In the genomic region with DNA sequence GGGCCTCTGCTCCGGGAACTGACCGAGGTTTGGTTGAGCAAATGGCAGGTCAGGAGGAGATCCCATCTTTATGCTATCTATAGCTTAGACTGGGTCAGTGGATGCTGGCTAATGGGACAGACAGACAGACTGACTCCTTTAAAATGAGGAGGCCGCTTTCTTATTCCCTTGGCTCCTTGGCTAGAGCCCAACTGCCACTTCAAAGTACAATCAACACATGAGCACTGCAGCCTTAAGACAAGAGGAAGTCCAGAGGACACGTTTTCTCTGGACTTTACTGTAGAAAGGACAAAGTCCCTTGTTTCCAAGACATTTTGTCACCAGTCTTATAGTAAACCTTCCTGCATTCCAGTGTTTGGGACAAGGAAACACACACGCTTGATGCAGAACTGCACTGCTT, we compare ENCODE assay signal across 24 mouse cellular contexts. TPM values are rescaled to one million over a fixed set of nuclear protein-coding genes. Genes with fewer than 3 reads are reported as not detected.
"Had no signal": no experiment of that assay in that cellular context is flagged by ENCODE, and none has a peak within 500 bp of the region (broad histone marks: within the 10 kb centered on the region; RNA-seq: fewer than 3 reads in every experiment).

No protein-coding gene starts in this region.

- ATAC-seq: liver, postnatal 0 days; lung, postnatal 0 days; midbrain, embryonic 15.5 days had no signal

- H3K4me2 ChIP-seq: limb, embryonic 12.5 days; limb, embryonic 15.5 days; liver, embryonic 11.5 days; lung, embryonic 14.5 days; midbrain, embryonic 12.5 days; midbrain, embryonic 15.5 days; neural tube, embryonic 12.5 days; neural tube, embryonic 15.5 days had no signal

- H3K9me3 ChIP-seq: limb, embryonic 12.5 days; limb, embryonic 15.5 days; midbrain, embryonic 12.5 days; midbrain, embryonic 15.5 days; neural tube, embryonic 12.5 days; neural tube, embryonic 15.5 days had no signal

- H3K27ac ChIP-seq: layer of hippocampus, adult 2 months; limb, embryonic 12.5 days; limb, embryonic 15.5 days; liver, embryonic 14.5 days; macrophage; midbrain, embryonic 12.5 days; midbrain, embryonic 15.5 days; neural tube, embryonic 12.5 days; neural tube, embryonic 15.5 days had no signal

- H3K4me1 ChIP-seq: limb, embryonic 12.5 days; limb, embryonic 15.5 days; midbrain, embryonic 12.5 days; midbrain, embryonic 15.5 days; neural tube, embryonic 12.5 days; neural tube, embryonic 15.5 days had no signal

- H3K9ac ChIP-seq: limb, embryonic 12.5 days; limb, embryonic 15.5 days; liver, embryonic 14.5 days; liver, postnatal 0 days; lung, embryonic 14.5 days; midbrain, embryonic 12.5 days; midbrain, embryonic 15.5 days; neural tube, embryonic 12.5 days; neural tube, embryonic 15.5 days had no signal

- H3K27me3 ChIP-seq: limb, embryonic 12.5 days; limb, embryonic 15.5 days; midbrain, embryonic 12.5 days; midbrain, embryonic 15.5 days; neural tube, embryonic 12.5 days; neural tube, embryonic 15.5 days had no signal

- DNase-seq: kidney, adult 8-10 months; kidney, postnatal 10 days; layer of hippocampus, adult 9-11 months; left cerebral cortex, postnatal 4 days; liver, postnatal 0 days; lung, embryonic 14.5 days; retina, postnatal 1 day; right cerebral cortex, postnatal 25 days; thymus, adult 18-20 months; thymus, postnatal 14 days; thymus, postnatal 4 days had no signal

- H3K4me3 ChIP-seq: layer of hippocampus, adult 2 months; limb, embryonic 12.5 days; limb, embryonic 15.5 days; midbrain, embryonic 12.5 days; midbrain, embryonic 15.5 days; neural tube, embryonic 12.5 days; neural tube, embryonic 15.5 days had no signal

RNA-seq across cellular contexts. Expression of gene Treml1, which starts 31.7 kb away (rescaled TPM):
- total RNA-seq: layer of hippocampus, adult 2 months; layer of hippocampus, postnatal 25 days; left cerebral cortex, postnatal 4 days had no signal
- polyA plus RNA-seq: large intestine, adult 2 months had no signal

RNA-seq across cellular contexts. Expression of gene Apobec2, which starts 41.3 kb away (rescaled TPM):
- polyA plus RNA-seq: macrophage had no signal
